Mouse (Mus musculus) neural tube, embryonic 11.5 days (tissue): ENCODE data around the gene Sema4d. TPM values are rescaled to one million over a fixed set of nuclear protein-coding genes. Genes with fewer than 3 reads are reported as not detected.

Experiments
- ATAC-seq: fragments of 200-750 bp; cut with Nextera tagmentation; 2 replicates; pipeline ENCODE4 v1.8.0; 2017; ENCODE audit warnings: moderate number of reproducible peaks, mild to moderate bottlenecking, moderate TSS enrichment, moderate library complexity; ENCODE audit not compliant: insufficient read depth, low FRiP score, low TSS enrichment
- DNase-seq: peaks from one replicate; pipeline ENCODE4 v3.0.0-alpha.2; 2015; ENCODE audit warnings: low spot score
- H3K27ac ChIP-seq: fragments of 300-500 bp; sonication (generic); 2 replicates; pipeline ENCODE4 v1.5.1; 2014; ENCODE audit warnings: low read depth, mild to moderate bottlenecking, low read length
- H3K27me3 ChIP-seq: fragments of 300-500 bp; sonication (generic); 2 replicates; pipeline ENCODE4 v1.6.1; 2014; ENCODE audit warnings: mild to moderate bottlenecking, low read length, mixed read lengths; ENCODE audit not compliant: control insufficient read depth, insufficient read depth
- H3K36me3 ChIP-seq: fragments of 300-500 bp; sonication (generic); 2 replicates; pipeline ENCODE4 v1.6.1; 2014; ENCODE audit warnings: mild to moderate bottlenecking, low read length, moderate library complexity, mixed read lengths; ENCODE audit not compliant: control insufficient read depth, insufficient read depth
- H3K4me1 ChIP-seq: fragments of 300-500 bp; sonication (generic); 2 replicates; pipeline ENCODE4 v1.6.1; 2014; ENCODE audit warnings: low read length, mixed read lengths; ENCODE audit not compliant: control insufficient read depth, insufficient read depth
- H3K4me2 ChIP-seq: fragments of 300-500 bp; sonication (generic); 2 replicates; pipeline ENCODE4 v1.6.1; 2014; ENCODE audit warnings: low read depth, mild to moderate bottlenecking, moderate library complexity
- H3K4me3 ChIP-seq: fragments of 300-500 bp; sonication (generic); 2 replicates; pipeline ENCODE4 v1.5.1; 2014; ENCODE audit warnings: low read depth, low read length
- H3K9ac ChIP-seq: fragments of 300-500 bp; sonication (generic); 2 replicates; pipeline ENCODE4 v1.6.1; 2014; ENCODE audit warnings: mild to moderate bottlenecking, low read length
- H3K9me3 ChIP-seq: fragments of 300-500 bp; sonication (generic); 2 replicates; pipeline ENCODE4 v1.6.1; 2016; ENCODE audit warnings: low read length; ENCODE audit not compliant: control insufficient read depth
- WGBS: fragments of 180-500 bp; shearing (Covaris S2); extraction: QIAGEN DNeasy Blood & Tissue Kit; methylation state at CpG from one replicate; pipeline ENCODE4 v1.1.7; 2014; 5-methylcytosine and 5-hydroxymethylcytosine counted together
- polyA plus RNA-seq: library from polyadenylated mRNA; unstranded; fragments of >200 nt; fragmentation: Nextera tagmentation; extraction: Ambion mirVana; gene quantifications from 2 replicates; pipeline ENCODE4 v1.2.1, GENCODE M21; 2014

Gene Sema4d
- polyA plus RNA-seq, 1 experiment from 2014 or later: 6.7 TPM

GRCm38 (mm10) chr13:51765369-51765768 is 28.2 kb downstream of the Sema4d start:
- ATAC-seq (no peak), DNase-seq (no peak)
- peaks cover 7% of the 10 kb centered on the region; the same call in 1 of the 2 replicates for H3K4me1 ChIP-seq
- no peak overlapping the region for H3K4me2 ChIP-seq
- H3K36me3 ChIP-seq: no peaks in the 10 kb centered on the region
- no peak overlapping the region for H3K27ac ChIP-seq
- H3K27me3 ChIP-seq: no peaks in the 10 kb centered on the region
- H3K9ac ChIP-seq: no peak overlapping the region
- 79% methylated on average over 5 of the region's 5 CpGs for WGBS
- no peaks in the 10 kb centered on the region for H3K9me3 ChIP-seq
- no peak overlapping the region for H3K4me3 ChIP-seq

GRCm38 (mm10) chr13:51763019-51763698 is 30.4 kb downstream of the Sema4d start:
- Histone ChIP-seq H3K4me2 (no peak overlapping the region), H3K4me1 (peaks cover 7% of the 10 kb centered on the region; the same call in 1 of the 2 replicates), H3K36me3 (no peaks in the 10 kb centered on the region), H3K9ac (no peak overlapping the region), H3K27ac (no peak overlapping the region), H3K9me3 (no peaks in the 10 kb centered on the region), H3K27me3 (no peaks in the 10 kb centered on the region), H3K4me3 (no peak overlapping the region)
- no peak for ATAC-seq
- 91% methylated on average over 12 of the region's 12 CpGs for WGBS
- DNase-seq: no peak

DNA sequence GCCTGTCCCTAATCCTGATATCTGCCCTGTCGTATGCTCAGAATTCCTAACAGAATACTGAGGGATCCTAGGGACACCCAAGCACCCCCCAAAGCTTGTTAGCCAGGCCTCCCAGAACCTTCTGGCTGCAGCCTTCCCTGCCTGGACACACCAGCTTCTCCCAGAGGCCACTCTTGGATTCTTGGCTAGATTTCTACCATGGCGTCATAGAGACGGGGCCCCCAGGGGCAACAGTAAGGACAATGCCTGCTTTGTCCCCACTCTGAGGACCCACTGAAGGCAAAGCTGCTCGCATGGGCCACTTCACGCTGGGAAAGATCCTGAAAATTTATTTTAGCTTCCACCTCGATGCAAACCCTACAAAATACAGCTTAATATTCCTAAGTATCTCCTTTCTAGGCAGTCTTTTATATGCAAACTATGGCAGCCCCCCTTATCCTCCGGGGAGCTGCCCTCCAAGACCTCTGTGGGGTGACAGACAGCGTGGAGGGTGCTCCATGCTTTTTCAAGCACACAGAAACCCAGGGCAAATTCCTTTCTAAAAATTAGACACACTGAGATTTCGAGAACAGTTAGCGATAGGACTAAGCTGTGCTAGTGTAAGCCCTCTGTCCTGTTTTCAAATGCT is 32.2 kb downstream of the Sema4d start:
- peaks cover 7% of the 10 kb centered on the region; the same call in 1 of the 2 replicates for H3K4me1 ChIP-seq
- DNase-seq: peak; percentile 39
- no peak for ATAC-seq

GRCm38 (mm10) chr13:51759256-51759987 is 34.1 kb downstream of the Sema4d start:
- Histone ChIP-seq H3K27ac (no peak overlapping the region), H3K4me1 (peaks cover 7% of the 10 kb centered on the region; the same call in 1 of the 2 replicates), H3K9me3 (no peaks in the 10 kb centered on the region), H3K36me3 (no peaks in the 10 kb centered on the region), H3K4me2 (no peak overlapping the region), H3K27me3 (no peaks in the 10 kb centered on the region), H3K4me3 (no peak overlapping the region), H3K9ac (no peak overlapping the region)
- ATAC-seq (no peak), DNase-seq (no peak)
- WGBS: 90% methylated on average over 6 of the region's 6 CpGs

More for the DNA sequence above, 32.2 kb downstream of the Sema4d start:
- 0 out of 2 replicates have a peak overlapping the region, but pooled peaks have one; percentile 20 for H3K27ac ChIP-seq
- H3K4me2 ChIP-seq: no peak overlapping the region
- H3K9ac ChIP-seq: no peak overlapping the region
- H3K36me3 ChIP-seq: no peaks in the 10 kb centered on the region
- no peaks in the 10 kb centered on the region for H3K9me3 ChIP-seq
- H3K27me3 ChIP-seq: no peaks in the 10 kb centered on the region
- H3K4me3 ChIP-seq: no peak overlapping the region
- WGBS: 50% methylated on average over 10 of the region's 10 CpGs

GRCm38 (mm10) chr13:51758428-51758827 is 35.1 kb downstream of the Sema4d start:
- H3K36me3 ChIP-seq: no peaks in the 10 kb centered on the region
- no peak overlapping the region for H3K9ac ChIP-seq
- DNase-seq (no peak), ATAC-seq (no peak)
- no peak overlapping the region for H3K4me2 ChIP-seq
- 66% methylated on average over 9 of the region's 9 CpGs for WGBS
- peaks cover 10% of the 10 kb centered on the region; the same call in 1 of the 2 replicates for H3K4me1 ChIP-seq
- H3K27ac ChIP-seq: no peak overlapping the region
- H3K4me3 ChIP-seq: no peak overlapping the region
- no peaks in the 10 kb centered on the region for H3K27me3 ChIP-seq
- H3K9me3 ChIP-seq: no peaks in the 10 kb centered on the region

- Histone ChIP-seq H3K36me3 (no peaks in the 10 kb centered on the region), H3K4me3 (no peak overlapping the region), H3K4me2 (no peak overlapping the region), H3K4me1 (peaks cover 19% of the 10 kb centered on the region; the same call in 1 of the 2 replicates), H3K27ac (no peak overlapping the region), H3K27me3 (no peaks in the 10 kb centered on the region), H3K9me3 (no peaks in the 10 kb centered on the region), H3K9ac (no peak overlapping the region)
- no peak for ATAC-seq
- DNase-seq: no peak
- WGBS: 84% methylated on average over 2 of the region's 2 CpGs
Measured at GRCm38 (mm10) chr13:51757099-51757498, 36.4 kb downstream of the Sema4d start.

GRCm38 (mm10) chr13:51756563-51756962 is 37.0 kb downstream of the Sema4d start:
- Histone ChIP-seq H3K36me3 (no peaks in the 10 kb centered on the region), H3K4me3 (no peak overlapping the region), H3K27me3 (no peaks in the 10 kb centered on the region), H3K9ac (no peak overlapping the region), H3K9me3 (no peaks in the 10 kb centered on the region), H3K4me2 (no peak overlapping the region), H3K27ac (no peak overlapping the region), H3K4me1 (peaks cover 19% of the 10 kb centered on the region; the same call in 1 of the 2 replicates)
- ATAC-seq (no peak), DNase-seq (no peak)
- WGBS: 68% methylated on average over 3 of the region's 3 CpGs

DNA sequence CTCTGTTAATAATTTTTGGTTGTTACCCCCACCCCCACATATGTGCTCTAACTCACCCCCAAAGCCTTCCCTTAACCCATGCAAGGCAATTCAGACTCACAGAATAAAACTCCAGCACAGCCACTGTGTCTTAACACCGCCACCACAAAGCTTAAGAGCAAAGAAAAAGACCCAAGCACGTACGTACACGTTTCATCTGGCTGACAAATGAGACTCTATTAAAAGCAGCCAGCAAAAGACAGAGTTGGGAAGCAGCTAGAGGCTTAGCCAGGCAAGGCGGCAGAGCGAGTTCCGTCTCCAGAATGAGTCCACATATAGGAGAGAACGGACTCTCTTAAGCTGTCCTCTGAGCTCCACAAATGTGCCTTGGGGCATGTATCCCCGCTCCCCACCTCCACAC is 37.5 kb downstream of the Sema4d start:
- H3K4me2 ChIP-seq: no peak overlapping the region
- 83% methylated on average over 9 of the region's 9 CpGs for WGBS

More for the DNA sequence above, 37.5 kb downstream of the Sema4d start:
- Histone ChIP-seq H3K36me3 (no peaks in the 10 kb centered on the region), H3K27me3 (no peaks in the 10 kb centered on the region), H3K9me3 (no peaks in the 10 kb centered on the region), H3K4me3 (no peak overlapping the region), H3K4me1 (peaks cover 15% of the 10 kb centered on the region; the same call in 1 of the 2 replicates), H3K27ac (no peak overlapping the region), H3K9ac (no peak overlapping the region)
- no peak for ATAC-seq
- DNase-seq: no peak
